Mouse (Mus musculus): ENCODE results near the gene Tmie.

The Tmie gene

GRCm38 (mm10) chr9:110879998-110880561, at the start of gene Tmie:
Tmie (minus strand) TSS chr9:110880113.
- in situ Hi-C loops (cut with MboI, MseI): no loop called here

DNA sequence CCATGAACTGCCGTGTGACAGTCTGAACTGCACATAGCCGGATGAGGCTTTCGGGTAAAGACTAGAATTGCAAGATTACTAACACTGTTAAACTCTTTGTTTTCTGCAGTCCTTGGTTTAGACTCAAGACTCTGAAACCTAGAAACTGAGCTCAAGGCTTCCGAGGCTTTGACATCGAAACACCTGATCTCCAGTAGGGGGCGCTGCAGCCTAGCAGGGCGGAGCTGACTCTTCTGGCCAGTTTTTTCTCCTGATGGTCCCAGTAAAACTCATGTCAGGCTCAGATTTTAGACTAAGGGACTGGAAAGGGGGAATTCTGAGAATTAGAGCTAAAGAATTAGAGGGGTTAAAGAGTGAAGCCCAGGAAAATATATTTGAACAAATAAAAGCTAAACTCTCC, 42.8 kb upstream of the Tmie start:
- in situ Hi-C loops (cut with MboI, MseI): no loop called here

DNA sequence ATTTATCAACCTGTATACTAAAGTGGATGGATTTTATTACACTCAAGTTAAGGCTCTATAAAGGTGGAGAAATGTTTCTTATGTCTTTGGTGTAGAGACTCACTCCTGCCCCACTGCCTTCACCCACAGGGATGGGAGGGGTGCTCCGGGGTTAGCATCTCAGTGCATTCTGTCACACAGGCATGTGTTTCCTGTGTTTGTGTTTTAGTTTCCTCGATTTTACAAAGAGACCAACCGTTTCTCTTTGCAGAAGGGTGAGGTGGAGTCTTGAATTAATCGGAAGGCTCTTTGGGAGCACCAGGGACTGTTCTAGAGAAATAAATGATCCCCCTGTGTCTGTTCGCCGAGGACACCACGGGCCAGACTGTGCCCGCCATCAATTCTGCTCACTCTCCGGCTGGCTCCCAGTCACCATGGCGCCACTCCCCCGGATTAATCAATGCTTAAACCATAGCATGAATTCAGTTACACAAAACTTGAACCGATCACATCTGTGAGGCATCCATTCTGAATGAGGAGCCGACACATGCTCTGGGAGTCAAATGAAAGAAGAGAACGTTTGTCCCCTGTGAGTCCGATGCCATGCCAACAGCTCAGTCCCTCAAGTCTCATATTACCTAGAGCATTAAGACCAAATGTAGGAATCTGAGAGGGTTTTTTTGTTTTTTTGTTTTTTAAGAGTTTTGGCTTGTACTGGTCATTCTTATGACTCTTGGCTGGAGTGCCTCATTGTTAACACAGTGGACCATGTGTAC, 40.9 kb upstream of the Tmie start:
- in situ Hi-C loops (cut with MboI, MseI): no loop called here

DNA sequence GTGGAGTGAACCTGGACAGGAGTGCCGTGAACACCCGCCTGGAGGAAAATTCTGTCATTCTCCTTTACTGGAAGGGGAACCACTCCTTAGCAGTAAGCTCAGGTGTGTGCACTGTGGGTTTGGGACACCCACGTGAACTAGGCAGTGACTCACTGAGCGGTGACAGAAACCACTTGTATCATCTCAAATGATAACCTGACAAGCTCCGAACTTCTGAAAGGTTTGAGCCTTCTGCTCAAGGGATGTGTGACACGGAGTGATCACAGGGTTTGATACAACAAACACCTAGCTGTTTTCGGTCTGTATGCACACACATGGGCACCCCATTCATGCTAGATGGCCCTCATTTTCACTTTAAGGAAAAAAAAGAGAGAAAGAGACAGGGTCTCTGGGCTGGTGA, 36.9 kb upstream of the Tmie start, which contains the start of gene Fam240a:
Fam240a (minus strand) TSS at position 76 of the 400 bp plus-strand sequence.
- in situ Hi-C loops (cut with MboI, MseI): no loop called here

DNA sequence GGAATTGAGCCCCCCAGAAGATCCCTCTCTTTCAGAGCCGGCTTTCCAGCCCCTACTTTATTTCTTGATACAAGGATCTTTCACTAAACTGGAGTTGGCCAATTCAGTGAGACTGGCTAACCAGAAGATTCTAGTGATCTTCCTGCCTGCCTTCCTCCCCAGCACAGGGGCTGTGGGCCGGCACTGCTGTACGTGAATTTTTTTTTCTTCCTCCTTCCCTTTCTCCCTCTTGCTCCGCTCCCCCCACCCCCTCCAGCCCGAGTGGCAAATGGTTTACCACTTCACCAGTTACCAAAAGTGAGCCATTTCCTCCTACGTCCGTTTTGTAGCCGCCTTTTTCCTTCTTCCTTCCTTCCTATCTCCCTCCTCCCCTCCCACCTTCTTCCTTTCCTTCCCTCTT, 35.6 kb upstream of the Tmie start:
- in situ Hi-C loops (cut with MboI, MseI): no loop called here

- in situ Hi-C loops (cut with MboI, MseI): no loop called here
Observed at GRCm38 (mm10) chr9:110914631-110915236, 34.8 kb upstream of the Tmie start.

DNA sequence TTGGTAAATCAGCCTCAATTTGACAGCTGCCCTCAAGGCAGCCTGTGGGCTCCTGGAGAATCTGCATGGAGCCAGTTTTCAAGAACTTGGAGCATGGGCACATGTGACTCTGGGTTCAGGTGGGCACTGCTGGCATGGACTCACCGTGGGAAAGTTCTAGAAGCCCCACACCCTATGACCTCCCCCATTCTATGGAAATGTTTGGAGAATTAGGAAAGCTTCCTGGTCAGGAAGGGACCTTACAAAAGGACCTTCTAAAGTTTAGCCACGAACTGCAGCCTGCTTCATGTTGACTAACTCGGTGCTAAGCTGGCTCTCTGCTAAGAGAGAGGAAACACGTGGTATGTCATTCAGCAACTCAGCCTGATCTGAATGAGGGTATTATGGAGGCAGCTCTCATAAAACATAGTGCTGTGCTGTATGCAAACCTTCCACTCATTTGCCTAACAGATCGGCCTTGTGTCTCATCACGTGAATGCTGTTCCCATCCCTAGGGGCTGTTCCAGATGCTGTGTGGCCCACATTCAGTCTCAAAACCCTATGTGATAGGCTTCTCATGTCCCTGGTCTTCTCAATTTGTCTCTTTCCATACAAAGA, 29.6 kb upstream of the Tmie start:
- in situ Hi-C loops (cut with MboI, MseI): no loop called here

GRCm38 (mm10) chr9:110908631-110909016, 28.7 kb upstream of the Tmie start:
- in situ Hi-C loops (cut with MboI, MseI): no loop called here

DNA sequence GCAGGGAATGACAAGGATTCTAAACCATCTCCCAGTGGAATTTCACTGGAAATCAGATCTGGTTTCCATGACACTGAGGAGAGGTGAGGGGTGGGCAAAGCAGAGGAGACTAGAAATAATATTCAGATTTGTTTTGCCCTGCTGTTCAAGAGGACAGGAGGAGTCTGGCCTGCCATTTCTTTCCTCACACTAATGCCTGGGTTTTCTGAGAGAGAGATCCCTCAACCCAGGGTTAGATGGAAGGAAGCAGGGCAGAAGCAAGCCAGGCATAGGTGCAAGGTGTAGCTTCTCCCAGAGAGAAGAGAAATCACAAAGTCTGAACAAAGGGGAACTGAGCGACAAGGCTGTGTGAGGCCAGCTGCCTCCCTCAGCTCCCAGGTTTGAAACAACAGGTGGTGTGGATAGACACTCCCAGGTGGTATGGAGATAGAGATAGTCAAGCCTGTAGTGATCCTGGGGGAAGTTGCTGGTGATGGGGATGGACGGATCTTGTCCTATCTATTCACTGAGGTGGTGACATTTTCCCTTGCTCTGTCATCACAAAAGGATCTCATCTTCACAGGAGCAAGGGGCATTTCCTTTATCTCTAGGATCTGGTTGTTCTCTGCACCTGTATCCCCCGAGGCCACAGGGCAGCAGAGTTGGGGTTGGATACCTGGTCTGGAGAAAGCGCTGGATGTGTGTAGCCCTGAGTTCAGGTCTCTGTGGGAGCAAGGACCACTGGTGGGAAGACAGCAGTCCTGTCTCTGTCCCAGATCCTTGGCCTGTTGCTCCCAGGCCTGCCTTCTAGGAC, 28.1 kb upstream of the Tmie start:
- in situ Hi-C loops (cut with MboI, MseI): no loop called here

DNA sequence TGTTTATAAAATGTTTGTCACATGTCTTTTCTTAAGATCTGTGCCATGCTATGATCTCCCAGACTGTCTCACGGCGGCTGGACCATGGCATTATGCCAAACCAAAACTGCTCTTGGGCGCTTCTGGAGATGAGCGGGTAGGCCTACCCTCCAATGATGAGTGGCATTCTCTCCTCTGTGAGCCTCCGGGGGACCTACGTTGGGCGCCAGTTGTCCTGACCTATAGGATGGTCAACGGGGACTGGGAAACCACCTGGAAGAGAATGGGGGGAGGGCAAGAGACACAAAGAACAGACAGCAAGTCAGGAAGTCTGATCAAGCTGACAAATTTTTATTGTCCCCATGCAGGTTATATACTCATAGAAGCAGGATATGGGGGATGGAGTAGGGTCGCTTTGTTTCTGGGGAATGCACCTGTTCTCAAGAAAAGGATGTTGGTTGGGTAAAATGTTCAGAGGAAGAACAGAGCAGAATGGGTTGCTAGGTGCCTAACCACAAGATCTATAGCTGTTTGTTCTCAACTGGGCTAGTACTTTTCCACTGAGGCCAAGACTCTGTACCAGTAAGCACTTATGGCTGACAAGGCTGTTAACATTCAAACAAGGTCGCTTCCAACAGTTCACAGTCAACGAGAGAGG, 27.4 kb upstream of the Tmie start:
- in situ Hi-C loops (cut with MboI, MseI): no loop called here

DNA sequence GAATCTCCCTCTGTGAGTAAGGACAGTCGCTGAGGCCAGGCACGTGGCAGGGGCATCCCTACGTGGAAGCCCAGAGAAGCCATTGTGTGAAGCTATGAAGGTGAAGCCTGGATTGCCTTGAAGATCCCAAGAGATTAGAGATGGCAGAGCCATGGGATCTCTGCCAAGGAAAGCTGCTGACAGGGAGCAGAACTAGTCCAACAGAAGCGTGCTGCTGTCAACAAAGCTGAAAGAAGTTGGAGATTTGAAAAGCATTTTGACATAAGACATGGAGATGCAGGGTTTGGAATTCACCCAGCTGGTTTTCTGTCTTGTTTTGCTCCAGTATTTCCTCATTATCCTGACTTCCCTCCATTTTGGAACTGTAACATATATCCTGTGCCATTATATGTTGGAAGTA, 22.4 kb upstream of the Tmie start:
- in situ Hi-C loops (cut with MboI, MseI): no loop called here

DNA sequence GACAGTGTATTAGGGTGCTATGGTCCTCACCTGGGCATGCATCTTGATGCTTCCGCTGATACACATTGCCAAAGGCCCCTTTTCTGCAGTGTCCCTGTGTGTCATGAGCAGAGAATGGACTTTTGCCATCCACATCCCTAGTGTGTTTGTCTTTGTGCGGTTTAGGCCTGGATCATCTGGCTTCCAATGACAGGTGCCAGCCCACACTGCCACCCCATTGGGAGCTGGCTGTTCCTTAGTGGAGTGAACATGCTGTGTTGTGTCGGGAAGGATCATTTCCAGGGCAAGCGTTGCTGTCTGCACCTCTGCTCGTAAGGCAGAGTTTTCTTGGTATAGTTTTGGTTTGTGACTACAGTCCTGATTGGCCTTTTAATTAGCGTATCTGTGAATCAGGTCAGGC, 21.3 kb upstream of the Tmie start:
- in situ Hi-C loops (cut with MboI, MseI): no loop called here

DNA sequence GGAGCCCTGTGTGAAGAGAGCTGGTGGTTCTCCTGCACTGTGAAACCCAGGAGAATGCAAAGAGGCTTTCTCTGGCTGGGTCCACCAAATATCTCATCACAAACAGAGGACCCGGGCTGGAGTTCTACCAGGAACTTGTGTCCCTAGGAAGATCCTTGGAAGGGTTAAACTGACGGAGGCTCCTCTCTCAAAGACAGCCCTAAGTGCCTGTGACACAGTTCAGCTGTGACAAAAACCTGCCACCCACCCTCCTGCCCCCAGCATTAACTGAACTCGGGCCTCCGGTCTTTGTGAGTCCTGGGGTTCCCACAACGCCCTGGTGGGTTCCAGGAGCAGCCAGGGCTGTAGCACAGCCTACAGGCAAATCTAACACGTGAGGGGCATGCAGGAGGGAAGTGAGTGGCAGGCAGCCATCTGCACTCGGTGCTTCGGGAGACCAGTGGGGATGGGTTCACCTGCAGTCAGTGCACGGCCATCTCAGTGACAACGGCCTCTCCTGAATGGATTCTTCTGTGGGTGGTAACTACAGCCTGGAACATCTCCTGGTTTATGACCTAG, 19.6 kb upstream of the Tmie start:
- in situ Hi-C loops (cut with MboI, MseI): no loop called here

DNA sequence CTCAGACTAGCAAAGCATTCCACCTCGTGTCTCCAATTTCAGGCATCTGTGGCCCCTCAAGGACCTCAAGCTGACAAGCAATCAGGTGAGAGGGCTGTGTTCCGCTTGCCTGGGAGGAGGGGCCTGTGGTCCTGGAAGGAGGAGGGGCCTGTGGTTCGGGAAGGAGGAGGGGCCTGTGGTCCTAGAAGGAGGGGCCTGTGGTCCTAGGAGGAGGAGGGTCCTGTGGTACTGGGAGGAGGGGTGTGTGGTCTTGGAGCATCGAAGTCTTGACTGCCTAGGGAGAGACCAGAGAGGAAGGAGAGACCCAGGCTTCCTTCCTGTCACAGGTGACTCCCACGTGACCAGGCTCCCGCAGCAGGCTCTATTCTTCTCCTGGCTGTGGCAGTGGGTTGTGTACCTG, 16.7 kb upstream of the Tmie start:
- in situ Hi-C loops (cut with MboI, MseI): no loop called here

- in situ Hi-C loops (cut with MboI, MseI): no loop called here
Observed at GRCm38 (mm10) chr9:110895994-110896393, 16.1 kb upstream of the Tmie start.

GRCm38 (mm10) chr9:110895507-110895906, 15.6 kb upstream of the Tmie start:
- in situ Hi-C loops (cut with MboI, MseI): no loop called here

DNA sequence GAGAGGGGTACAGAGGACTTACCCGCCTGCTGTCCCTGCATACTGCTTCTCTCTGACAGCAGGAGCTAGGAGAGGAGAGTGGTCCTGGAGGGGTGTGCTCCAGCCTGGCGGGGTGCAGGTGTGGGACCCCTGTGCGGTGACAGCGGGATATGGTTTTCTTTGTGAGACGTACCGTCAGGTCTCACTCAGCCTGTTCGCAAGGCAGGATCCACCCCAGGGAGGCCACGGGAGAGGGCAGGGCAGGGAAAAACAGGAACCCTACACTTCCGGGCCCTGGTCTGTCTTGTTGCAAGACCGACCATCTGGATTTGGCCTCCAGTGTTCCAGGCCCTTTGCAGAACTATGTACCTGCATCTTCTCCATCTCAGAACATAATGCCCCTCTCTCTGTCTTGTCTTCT, 13.5 kb upstream of the Tmie start:
- in situ Hi-C loops (cut with MboI, MseI): no loop called here

DNA sequence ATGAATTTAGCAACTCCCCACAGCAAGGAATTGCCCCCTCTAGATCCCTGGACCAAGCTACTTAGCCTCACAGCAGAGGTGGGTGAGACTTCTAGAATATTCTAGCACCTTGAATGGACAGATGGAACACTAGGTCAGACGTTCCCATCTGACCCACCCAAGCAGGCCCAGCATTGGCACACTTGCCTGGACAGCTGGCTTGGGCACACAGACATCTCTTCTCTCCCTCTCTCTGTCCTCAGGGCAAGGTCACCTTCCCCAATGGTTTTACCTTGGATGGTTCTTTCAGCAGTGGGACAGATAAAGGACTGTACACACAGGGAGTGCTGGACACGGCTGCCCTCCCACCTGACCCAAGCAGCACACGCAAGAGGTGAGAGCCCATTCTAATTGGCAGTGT, 12.6 kb upstream of the Tmie start:
- in situ Hi-C loops (cut with MboI, MseI): no loop called here

DNA sequence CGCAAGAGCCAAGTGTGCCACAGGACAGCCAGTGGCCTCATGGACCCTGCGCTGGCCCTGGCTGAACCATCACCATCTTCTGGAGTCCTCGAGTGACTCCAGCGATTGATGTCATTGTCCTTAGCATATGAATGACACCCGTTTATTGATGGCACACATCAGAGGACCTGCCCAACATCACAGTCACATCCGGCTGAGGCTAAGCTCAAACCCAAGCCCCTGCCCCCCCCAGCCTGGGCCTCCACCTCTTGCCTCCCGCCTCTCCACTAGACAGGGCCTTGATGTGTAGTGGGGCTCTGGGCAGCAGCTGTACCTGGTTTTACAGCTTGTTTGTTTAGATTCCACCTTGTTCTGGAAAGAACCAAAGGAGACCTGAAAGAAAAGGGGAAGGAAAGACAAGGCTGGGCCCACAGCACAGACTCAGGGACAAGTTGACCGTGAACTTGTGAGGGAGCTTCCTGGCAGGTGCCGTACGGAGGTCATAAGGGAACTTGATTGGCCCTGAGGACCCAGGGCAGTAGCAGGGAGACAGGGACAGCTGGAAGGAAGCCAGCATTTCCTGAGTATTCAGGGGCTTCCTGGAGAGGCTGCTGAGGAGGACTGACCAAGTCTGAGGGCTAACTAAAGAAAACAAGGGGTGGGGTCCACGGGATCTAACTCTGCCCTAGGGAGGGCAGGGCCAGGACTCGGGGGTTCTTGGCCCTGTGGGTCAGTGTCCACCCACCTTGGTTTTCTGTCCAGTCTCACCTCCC, 11.3 kb upstream of the Tmie start:
- in situ Hi-C loops (cut with MboI, MseI): no loop called here

DNA sequence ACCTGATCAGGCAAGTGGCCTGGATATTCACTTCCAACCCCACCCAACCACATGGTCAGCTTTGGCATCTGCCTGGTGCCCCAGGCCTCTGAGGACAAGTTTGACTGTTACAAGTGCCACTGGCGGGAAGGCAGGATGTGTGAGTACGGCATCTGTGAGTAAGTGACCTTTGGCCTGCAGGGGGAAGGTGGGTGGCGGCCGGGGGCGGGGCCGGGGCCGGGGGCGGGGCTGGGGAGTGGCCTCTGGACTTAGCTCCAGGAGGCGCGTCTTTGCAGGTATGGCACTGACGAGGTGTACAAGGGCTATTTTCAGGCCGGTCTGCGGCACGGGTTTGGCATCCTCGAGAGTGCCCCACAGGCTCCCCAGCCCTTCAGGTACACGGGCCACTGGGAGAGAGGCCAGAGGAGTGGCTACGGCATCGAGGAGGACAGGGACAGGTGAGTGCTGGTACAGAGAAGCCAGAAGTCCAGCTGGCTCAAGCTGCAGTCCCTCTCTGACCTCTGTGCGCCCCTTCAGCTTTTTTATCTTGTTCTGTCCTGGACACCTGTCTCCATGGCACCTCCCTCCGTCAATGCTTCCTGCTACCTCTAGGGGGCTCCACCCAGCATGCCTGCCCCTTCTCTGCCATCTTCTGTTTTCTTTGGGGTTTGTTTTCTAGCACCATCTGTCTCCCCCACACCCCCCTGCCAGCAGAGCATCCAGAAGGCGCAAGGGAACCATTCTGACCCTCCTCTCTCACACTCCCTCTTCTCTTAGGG, 10.3 kb upstream of the Tmie start:
- in situ Hi-C loops (cut with MboI, MseI): no loop called here

Data from regulatory T cell (primary cell).